Mouse (Mus musculus): ENCODE results near the gene Ccnl2. TPM values are rescaled to one million over a fixed set of nuclear protein-coding genes. Genes with fewer than 3 reads are reported as not detected.

The Ccnl2 gene
- total RNA-seq, 2 experiments from 2014 or later: 63.6 to 80.8 TPM

- ATAC-seq (replicated peaks; ENCODE audit: poor library complexity): peak; percentile 24
Observed at GRCm38 (mm10) chr4:155837404-155838010, 25.2 kb downstream of the Ccnl2 start.

GRCm38 (mm10) chr4:155838187-155839153, 26.2 kb downstream of the Ccnl2 start:
- ATAC-seq (replicated peaks; ENCODE audit: poor library complexity): no peak

- no peak for ATAC-seq (replicated peaks; ENCODE audit: poor library complexity)
Observed at GRCm38 (mm10) chr4:155839483-155839910, 27.2 kb downstream of the Ccnl2 start, which contains the start of gene Mxra8. TSS of gene Mxra8 (plus strand) at chr4:155839680.

- no peak for ATAC-seq (replicated peaks; ENCODE audit: poor library complexity)
Observed at GRCm38 (mm10) chr4:155840076-155841002, 28.1 kb downstream of the Ccnl2 start.

GRCm38 (mm10) chr4:155841003-155841454, 28.7 kb downstream of the Ccnl2 start:
- peak; percentile 74 for ATAC-seq (replicated peaks; ENCODE audit: poor library complexity)

GRCm38 (mm10) chr4:155841651-155842270, 29.5 kb downstream of the Ccnl2 start:
- ATAC-seq (replicated peaks; ENCODE audit: poor library complexity): peak; percentile 3; the same call in 1 of the 2 replicates

GRCm38 (mm10) chr4:155843231-155843630, 30.9 kb downstream of the Ccnl2 start:
- no peak for ATAC-seq (replicated peaks; ENCODE audit: poor library complexity)

GRCm38 (mm10) chr4:155846871-155847578, 34.7 kb downstream of the Ccnl2 start, which contains the start of gene Dvl1:
TSS of gene Dvl1 (plus strand) at chr4:155847402.
- peak; percentile 68 for ATAC-seq (replicated peaks; ENCODE audit: poor library complexity)

GRCm38 (mm10) chr4:155847591-155848352, 35.5 kb downstream of the Ccnl2 start:
- ATAC-seq (replicated peaks; ENCODE audit: poor library complexity): peak; percentile 21; the same call in 1 of the 2 replicates

GRCm38 (mm10) chr4:155848434-155849095, 36.3 kb downstream of the Ccnl2 start:
- ATAC-seq (replicated peaks; ENCODE audit: poor library complexity): no peak

GRCm38 (mm10) chr4:155849391-155849790, 37.1 kb downstream of the Ccnl2 start:
- no peak for ATAC-seq (replicated peaks; ENCODE audit: poor library complexity)

- ATAC-seq (replicated peaks; ENCODE audit: poor library complexity): no peak
Observed at GRCm38 (mm10) chr4:155849792-155850451, 37.6 kb downstream of the Ccnl2 start.

GRCm38 (mm10) chr4:155851368-155851767, 39.1 kb downstream of the Ccnl2 start:
- ATAC-seq (replicated peaks; ENCODE audit: poor library complexity): no peak

GRCm38 (mm10) chr4:155851951-155852411, 39.7 kb downstream of the Ccnl2 start:
- ATAC-seq (replicated peaks; ENCODE audit: poor library complexity): no peak

- no peak for ATAC-seq (replicated peaks; ENCODE audit: poor library complexity)
Observed at GRCm38 (mm10) chr4:155853421-155853820, 41.1 kb downstream of the Ccnl2 start.

GRCm38 (mm10) chr4:155854991-155855390, 42.7 kb downstream of the Ccnl2 start:
- no peak for ATAC-seq (replicated peaks; ENCODE audit: poor library complexity)

GRCm38 (mm10) chr4:155856071-155856470, 43.8 kb downstream of the Ccnl2 start:
- no peak for ATAC-seq (replicated peaks; ENCODE audit: poor library complexity)

All from megakaryocyte progenitor cell, adult 5-6 weeks (primary cell).